Mouse (Mus musculus): ENCODE data around the gene Ccdc88c. TPM values are rescaled to one million over a fixed set of nuclear protein-coding genes. Genes with fewer than 3 reads are reported as not detected.

Ccdc88c gene
- total RNA-seq, 1 experiment from 2014 or later: 81.7 TPM

DNA sequence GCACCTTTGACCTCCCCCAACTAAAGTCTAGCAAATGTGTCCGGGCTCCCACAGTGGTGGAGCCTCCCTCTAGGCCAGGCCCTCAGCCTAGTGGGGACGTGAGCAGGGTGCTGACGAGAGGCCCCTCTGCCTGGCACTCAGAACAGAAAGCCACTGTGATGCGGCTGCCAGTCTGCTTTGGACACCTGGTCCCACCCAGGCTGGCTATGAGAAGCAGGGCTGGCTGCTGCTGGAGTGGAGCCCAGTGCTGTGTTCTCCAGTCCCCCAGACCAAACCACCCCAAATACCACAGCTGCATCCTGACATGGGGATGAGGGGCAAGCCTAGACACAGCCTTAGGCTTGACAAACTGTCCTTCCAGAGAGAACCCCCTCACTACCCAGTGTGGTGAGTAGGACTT is 42.4 kb downstream of the Ccdc88c start:
- peak; percentile 75 to 85 for ATAC-seq (replicated peaks in 1 of 2; ENCODE audit: insufficient read depth in 1 of 2, low FRiP score in 2 of 2, low TSS enrichment in 1 of 2, low read depth in 1 of 2, poor library complexity in 2 of 2, severe bottlenecking in 2 of 2)

DNA sequence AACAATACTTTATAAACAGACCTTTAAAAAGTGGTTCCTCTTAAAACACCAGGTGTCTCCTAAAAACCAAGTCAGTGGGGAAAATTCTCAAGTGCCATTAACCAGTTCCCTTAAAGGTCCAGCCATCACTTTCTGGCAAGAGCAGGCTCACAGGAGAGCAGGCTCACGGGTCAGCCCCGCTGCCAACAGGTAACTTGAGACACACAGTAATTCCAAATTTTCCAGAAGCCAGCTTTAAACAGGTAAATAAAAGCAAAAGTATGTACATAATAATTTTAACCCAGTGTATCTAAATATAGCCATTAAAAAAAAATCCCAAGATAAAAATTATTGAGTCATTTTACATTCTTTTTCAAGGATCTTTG is 43.1 kb downstream of the Ccdc88c start:
- ATAC-seq (replicated peaks in 1 of 2; ENCODE audit: insufficient read depth in 1 of 2, low FRiP score in 2 of 2, low TSS enrichment in 1 of 2, low read depth in 1 of 2, poor library complexity in 2 of 2, severe bottlenecking in 2 of 2): no peak

- peak in 1 of 2 experiments; percentile 9; a peak in 1 of 4 replicates for ATAC-seq (replicated peaks in 1 of 2; ENCODE audit: insufficient read depth in 1 of 2, low FRiP score in 2 of 2, low TSS enrichment in 1 of 2, low read depth in 1 of 2, poor library complexity in 2 of 2, severe bottlenecking in 2 of 2)
These were observed 43.6 kb downstream of the Ccdc88c start for GRCm38 (mm10) chr12:100985050-100985792.

DNA sequence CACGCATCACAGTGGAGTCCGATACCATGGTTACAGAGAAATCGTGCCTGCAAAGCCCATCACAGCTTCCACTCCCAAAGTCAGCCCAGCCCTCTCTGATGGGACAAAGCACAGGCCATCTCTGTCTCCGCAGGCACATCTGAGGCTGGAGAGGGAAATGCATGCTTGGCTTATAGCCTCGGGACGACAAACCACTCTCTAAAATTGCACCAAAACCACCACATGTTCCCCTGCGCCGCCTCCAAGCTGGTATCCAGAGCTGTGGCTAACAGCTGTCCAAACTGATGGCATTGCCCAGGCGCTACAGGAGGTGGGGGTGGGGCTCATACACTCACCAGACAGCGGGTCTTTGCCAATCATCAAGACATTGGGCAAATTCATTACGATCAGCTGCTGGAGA is 45.3 kb downstream of the Ccdc88c start:
- no peak for ATAC-seq (replicated peaks in 1 of 2; ENCODE audit: insufficient read depth in 1 of 2, low FRiP score in 2 of 2, low TSS enrichment in 1 of 2, low read depth in 1 of 2, poor library complexity in 2 of 2, severe bottlenecking in 2 of 2)

DNA sequence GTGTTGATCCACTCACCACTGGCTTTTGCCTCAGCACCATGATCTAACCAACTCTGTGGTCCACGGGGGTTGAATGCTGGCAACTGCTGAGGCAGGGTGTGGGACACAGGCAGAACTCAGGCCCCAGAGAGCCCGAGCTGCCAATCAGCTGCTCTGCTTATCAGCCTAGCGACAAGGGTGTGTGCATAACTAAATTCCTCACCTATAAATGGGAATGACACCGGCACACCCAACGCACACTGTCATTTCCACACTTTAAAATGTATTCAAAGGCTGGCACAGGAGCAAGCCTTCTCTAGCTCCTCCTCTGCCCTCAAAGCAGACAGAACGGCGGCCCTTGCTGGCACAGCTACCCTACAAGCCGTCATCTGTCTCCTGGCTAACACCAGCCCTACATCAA is 46.6 kb downstream of the Ccdc88c start:
- no peak for ATAC-seq (replicated peaks in 1 of 2; ENCODE audit: insufficient read depth in 1 of 2, low FRiP score in 2 of 2, low TSS enrichment in 1 of 2, low read depth in 1 of 2, poor library complexity in 2 of 2, severe bottlenecking in 2 of 2)

- ATAC-seq (replicated peaks in 1 of 2; ENCODE audit: insufficient read depth in 1 of 2, low FRiP score in 2 of 2, low TSS enrichment in 1 of 2, low read depth in 1 of 2, poor library complexity in 2 of 2, severe bottlenecking in 2 of 2): no peak
These were observed 48.3 kb downstream of the Ccdc88c start for GRCm38 (mm10) chr12:100980551-100981008.

DNA sequence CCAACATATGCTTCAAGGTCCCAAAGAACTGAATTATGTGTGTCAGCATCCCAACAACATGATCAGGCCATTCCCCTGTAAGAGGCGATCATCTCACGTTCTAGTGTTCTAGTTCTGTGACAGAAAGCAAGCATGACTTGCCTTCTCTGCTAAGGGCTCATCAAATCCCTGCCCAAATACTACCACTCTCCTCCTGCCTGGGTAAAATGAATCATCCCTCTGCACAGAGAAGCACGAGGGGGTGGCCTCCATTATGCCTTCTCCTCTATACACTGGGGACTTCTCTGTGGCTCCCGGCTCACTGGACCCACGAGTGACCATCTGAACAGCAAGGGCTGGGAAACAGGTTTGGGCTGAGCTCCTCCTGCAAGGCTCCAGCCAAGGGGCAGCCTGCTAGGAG is 49.2 kb downstream of the Ccdc88c start:
- no peak for ATAC-seq (replicated peaks in 1 of 2; ENCODE audit: insufficient read depth in 1 of 2, low FRiP score in 2 of 2, low TSS enrichment in 1 of 2, low read depth in 1 of 2, poor library complexity in 2 of 2, severe bottlenecking in 2 of 2)

- ATAC-seq (replicated peaks in 1 of 2; ENCODE audit: insufficient read depth in 1 of 2, low FRiP score in 2 of 2, low TSS enrichment in 1 of 2, low read depth in 1 of 2, poor library complexity in 2 of 2, severe bottlenecking in 2 of 2): peak; percentile 71 to 83
These were observed 50.7 kb downstream of the Ccdc88c start for GRCm38 (mm10) chr12:100977958-100978725.

- 0 out of 4 replicates have a peak, but pooled peaks of 1 of the 2 experiments have one; percentile 10 for ATAC-seq (replicated peaks in 1 of 2; ENCODE audit: insufficient read depth in 1 of 2, low FRiP score in 2 of 2, low TSS enrichment in 1 of 2, low read depth in 1 of 2, poor library complexity in 2 of 2, severe bottlenecking in 2 of 2)
These were observed 51.3 kb downstream of the Ccdc88c start for GRCm38 (mm10) chr12:100977551-100977950.

DNA sequence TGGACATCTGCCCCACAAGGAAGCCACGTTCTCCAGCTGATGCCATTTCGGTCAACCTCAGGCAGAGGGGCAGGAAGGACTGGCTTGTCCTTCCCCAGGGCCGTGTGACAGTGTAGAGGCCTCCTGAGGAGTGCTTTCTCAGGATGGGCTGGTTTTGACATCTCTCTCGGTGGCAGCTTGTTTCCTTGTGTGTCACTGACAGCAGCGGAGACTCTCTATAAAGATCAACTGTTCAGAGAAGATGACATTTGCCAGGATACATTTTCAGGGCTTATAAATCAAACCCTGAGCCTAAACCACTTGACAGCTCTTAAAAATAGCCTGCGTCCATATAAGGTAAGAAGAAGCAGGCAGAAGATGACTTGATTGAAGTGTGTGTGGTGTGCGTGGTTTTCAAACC is 59.0 kb downstream of the Ccdc88c start:
- no peak for ATAC-seq (replicated peaks in 1 of 2; ENCODE audit: insufficient read depth in 1 of 2, low FRiP score in 2 of 2, low TSS enrichment in 1 of 2, low read depth in 1 of 2, poor library complexity in 2 of 2, severe bottlenecking in 2 of 2)

DNA sequence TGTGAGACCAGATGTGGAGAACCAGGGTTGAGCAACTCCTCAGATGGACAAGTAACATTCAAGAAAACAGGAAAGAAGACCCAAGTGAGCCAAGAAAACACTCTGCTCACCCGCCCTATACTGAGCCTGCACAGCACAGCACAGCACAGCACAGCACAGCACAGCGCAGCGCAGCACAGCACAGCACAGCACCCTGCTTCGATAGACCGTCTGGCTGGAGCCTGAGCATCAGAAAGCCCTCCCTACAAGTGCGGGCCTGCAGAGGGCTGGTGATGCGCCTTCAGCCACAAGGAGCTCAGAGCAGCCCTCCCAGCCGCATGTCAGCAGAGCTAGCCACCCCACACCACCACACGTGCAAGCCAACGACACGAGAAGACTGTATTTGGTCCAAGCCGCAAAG is 61.5 kb downstream of the Ccdc88c start:
- ATAC-seq (replicated peaks in 1 of 2; ENCODE audit: insufficient read depth in 1 of 2, low FRiP score in 2 of 2, low TSS enrichment in 1 of 2, low read depth in 1 of 2, poor library complexity in 2 of 2, severe bottlenecking in 2 of 2): no peak

GRCm38 (mm10) chr12:100966253-100966652 is 62.6 kb downstream of the Ccdc88c start:
- ATAC-seq (replicated peaks in 1 of 2; ENCODE audit: insufficient read depth in 1 of 2, low FRiP score in 2 of 2, low TSS enrichment in 1 of 2, low read depth in 1 of 2, poor library complexity in 2 of 2, severe bottlenecking in 2 of 2): no peak

GRCm38 (mm10) chr12:100965298-100965697 is 63.6 kb downstream of the Ccdc88c start:
- no peak for ATAC-seq (replicated peaks in 1 of 2; ENCODE audit: insufficient read depth in 1 of 2, low FRiP score in 2 of 2, low TSS enrichment in 1 of 2, low read depth in 1 of 2, poor library complexity in 2 of 2, severe bottlenecking in 2 of 2)

GRCm38 (mm10) chr12:100958621-100959592 is 69.9 kb downstream of the Ccdc88c start:
- peak; percentile 12 to 30; a peak in 2 of 4 replicates for ATAC-seq (replicated peaks in 1 of 2; ENCODE audit: insufficient read depth in 1 of 2, low FRiP score in 2 of 2, low TSS enrichment in 1 of 2, low read depth in 1 of 2, poor library complexity in 2 of 2, severe bottlenecking in 2 of 2)

DNA sequence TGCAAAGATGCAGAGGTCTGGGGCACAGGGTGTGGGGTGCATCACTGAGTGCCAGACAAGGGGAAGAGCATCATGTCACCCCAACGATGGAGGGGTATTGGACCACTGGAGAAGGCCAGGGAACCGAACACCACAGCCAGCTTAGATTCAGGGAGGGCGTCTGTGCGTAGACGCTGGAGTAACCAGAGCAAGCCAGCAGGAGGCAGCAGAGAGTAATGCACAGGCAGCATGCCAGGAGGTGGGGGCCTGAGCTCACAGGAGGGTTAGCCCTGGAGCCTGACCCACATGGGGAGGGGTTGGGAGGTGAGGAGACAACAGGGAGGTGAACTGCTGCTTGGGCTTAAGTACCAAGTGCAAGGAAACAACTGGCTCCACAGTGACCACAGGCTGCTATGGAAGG is 70.8 kb downstream of the Ccdc88c start:
- peak; percentile 60 to 73 for ATAC-seq (replicated peaks in 1 of 2; ENCODE audit: insufficient read depth in 1 of 2, low FRiP score in 2 of 2, low TSS enrichment in 1 of 2, low read depth in 1 of 2, poor library complexity in 2 of 2, severe bottlenecking in 2 of 2)

DNA sequence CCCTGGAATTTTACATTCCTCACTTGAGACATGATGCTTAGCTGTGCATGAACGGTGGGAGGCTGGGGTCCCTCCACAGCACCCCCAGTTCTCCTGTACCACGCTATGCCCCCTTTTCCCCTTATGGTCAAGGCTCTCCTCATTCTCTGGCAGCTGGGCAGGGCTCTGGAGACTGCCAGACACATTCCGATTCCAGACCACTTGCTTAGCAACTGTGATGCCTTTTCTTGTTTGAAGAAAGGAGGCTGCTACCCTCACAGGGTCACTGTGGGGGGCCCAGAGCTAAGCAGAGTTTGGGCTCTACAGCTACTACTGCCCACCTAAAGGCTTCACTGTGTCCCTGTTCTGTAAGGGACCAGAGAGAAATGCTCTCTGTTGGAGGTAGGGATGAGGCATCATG is 71.6 kb downstream of the Ccdc88c start:
- ATAC-seq (replicated peaks in 1 of 2; ENCODE audit: insufficient read depth in 1 of 2, low FRiP score in 2 of 2, low TSS enrichment in 1 of 2, low read depth in 1 of 2, poor library complexity in 2 of 2, severe bottlenecking in 2 of 2): no peak

- ATAC-seq (replicated peaks in 1 of 2; ENCODE audit: insufficient read depth in 1 of 2, low FRiP score in 2 of 2, low TSS enrichment in 1 of 2, low read depth in 1 of 2, poor library complexity in 2 of 2, severe bottlenecking in 2 of 2): no peak
These were observed 72.0 kb downstream of the Ccdc88c start for GRCm38 (mm10) chr12:100956825-100957224.

Measured in hematopoietic stem cell, adult 5-6 weeks (primary cell).